Comparison of ENCODE assay signal across 25 mouse cellular contexts in the genomic region with DNA sequence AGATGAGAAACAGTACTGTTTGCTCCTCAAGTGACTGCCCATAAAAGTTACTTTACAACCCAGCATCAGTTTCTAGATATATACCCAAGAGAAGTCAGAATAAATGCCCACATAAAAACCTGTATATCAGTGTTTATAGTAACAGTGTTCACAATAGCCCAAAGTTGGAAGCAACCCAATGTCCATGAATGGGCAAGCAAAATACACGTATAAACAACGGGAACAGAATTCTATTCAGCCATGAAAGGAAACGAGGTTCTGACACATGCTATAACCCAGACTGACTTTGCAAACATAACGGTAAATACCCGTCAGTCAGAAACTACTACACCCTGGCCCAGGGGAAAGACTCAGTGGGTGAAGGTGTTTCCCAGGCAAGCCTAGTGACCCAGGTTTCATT. TPM values are rescaled to one million over a fixed set of nuclear protein-coding genes. Genes with fewer than 3 reads are reported as not detected.
DNase-seq lines count a peak whose midpoint lies in the region; ATAC-seq and TF ChIP-seq lines count a peak whose summit lies in the region.
"Had no signal": no experiment of that assay in that cellular context is flagged by ENCODE, and none has a peak within 500 bp of the region (broad histone marks: within the 10 kb centered on the region; RNA-seq: fewer than 3 reads in every experiment).

No protein-coding gene starts in this region.

- ATAC-seq in lung, embryonic 14.5 days (ENCODE audit: insufficient read depth) = no peak
- peak; percentile 35; the same call in 1 of the 2 replicates for ATAC-seq in lung, postnatal 0 days
- no peak for ATAC-seq in midbrain, embryonic 11.5 days (ENCODE audit: low FRiP score)
- ATAC-seq in midbrain, embryonic 15.5 days (replicated peaks) = no peak
- ATAC-seq in frontal cortex, adult (ENCODE audit: low TSS enrichment) = no peak
- ATAC-seq: activated CD4-positive, CD25-positive, alpha-beta regulatory T cell, adult 4 months; CD4-positive, CD25-positive, alpha-beta regulatory T cell, adult 4 months; forebrain, embryonic 13.5 days; Patski had no signal

- no peaks in the 10 kb centered on the region for H3K27me3 ChIP-seq in lung, embryonic 14.5 days (ENCODE audit: insufficient read depth, low read length)
- H3K27me3 ChIP-seq in lung, postnatal 0 days (replicated peaks; ENCODE audit: insufficient read depth, low read length) = no peaks in the 10 kb centered on the region
- H3K27me3 ChIP-seq in midbrain, embryonic 11.5 days (ENCODE audit: control insufficient read depth, insufficient read depth, low read length) = no peaks in the 10 kb centered on the region
- no peaks in the 10 kb centered on the region for H3K27me3 ChIP-seq in midbrain, embryonic 15.5 days (replicated peaks)
- H3K27me3 ChIP-seq: CH12.LX; embryonic facial prominence, embryonic 12.5 days; forebrain, embryonic 13.5 days; Patski had no signal

- no peak overlapping the region for H3K4me2 ChIP-seq in lung, embryonic 14.5 days
- no peak overlapping the region for H3K4me2 ChIP-seq in lung, postnatal 0 days (replicated peaks; ENCODE audit: low read depth, low read length)
- no peak overlapping the region for H3K4me2 ChIP-seq in midbrain, embryonic 11.5 days
- H3K4me2 ChIP-seq in midbrain, embryonic 15.5 days = no peak overlapping the region
- H3K4me2 ChIP-seq: embryonic facial prominence, embryonic 12.5 days; forebrain, embryonic 13.5 days had no signal

- no peaks in the 10 kb centered on the region for H3K9me3 ChIP-seq in lung, embryonic 14.5 days (ENCODE audit: low read depth, low read length)
- H3K9me3 ChIP-seq in lung, postnatal 0 days (ENCODE audit: low read length) = no peaks in the 10 kb centered on the region
- H3K9me3 ChIP-seq in midbrain, embryonic 11.5 days (ENCODE audit: control insufficient read depth, low read length) = no peaks in the 10 kb centered on the region
- H3K9me3 ChIP-seq in midbrain, embryonic 15.5 days = no peaks in the 10 kb centered on the region
- H3K9me3 ChIP-seq: embryonic facial prominence, embryonic 10.5 days; embryonic facial prominence, embryonic 12.5 days; forebrain, embryonic 13.5 days had no signal

- DNase-seq in lung, embryonic 14.5 days = peak; percentile 44
- DNase-seq in lung, adult 18-20 months = no peak
- DNase-seq in lung, postnatal 0 days (ENCODE audit: low spot score) = peak; percentile 51
- no peak for DNase-seq in lung, adult 2 months
- DNase-seq in midbrain, embryonic 11.5 days (ENCODE audit: low spot score, missing footprints) = peak; percentile 74
- DNase-seq: adrenal gland, adult 8-10 months; adrenal gland, postnatal 14 days; adrenal gland, postnatal 36 days; B cell, adult 2 months; cerebellum, adult 11-12 months; cerebellum, adult 2 months; cerebellum, adult 9-10 months; cerebellum, postnatal 10 days; cerebellum, postnatal 25 days had no signal

- no peak for TF ChIP-seq CTCF in lung, embryonic 14.5 days (IDR thresholded peaks at IDR 0.05; ENCODE audit: low read depth)
- TF ChIP-seq CTCF in lung, postnatal 0 days (IDR thresholded peaks at IDR 0.05) = no peak
- TF ChIP-seq CTCF in lung, adult 2 months (IDR thresholded peaks at IDR 0.05; ENCODE audit: insufficient read depth, low read length) = no peak

- TF ChIP-seq EP300 in lung, postnatal 0 days (IDR thresholded peaks at IDR 0.05) = peak; percentile 67

- no peak overlapping the region for H3K4me3 ChIP-seq in lung, embryonic 14.5 days (ENCODE audit: low read depth, low read length)
- no peak overlapping the region for H3K4me3 ChIP-seq in lung, postnatal 0 days (ENCODE audit: low read depth, low read length)
- no peak overlapping the region for H3K4me3 ChIP-seq in lung, adult 2 months (replicated peaks; ENCODE audit: extremely low read depth, low read depth, low read length)
- H3K4me3 ChIP-seq in midbrain, embryonic 11.5 days (ENCODE audit: low read depth, low read length) = no peak overlapping the region
- no peak overlapping the region for H3K4me3 ChIP-seq in midbrain, embryonic 15.5 days
- H3K4me3 ChIP-seq: embryonic facial prominence, embryonic 10.5 days; embryonic facial prominence, embryonic 12.5 days; forebrain, embryonic 13.5 days had no signal

- TF ChIP-seq POLR2A in lung, adult 2 months (IDR thresholded peaks at IDR 0.05; ENCODE audit: borderline replicate concordance, extremely low read depth, low read depth, low read length) = no peak

- no peak overlapping the region for H3K9ac ChIP-seq in lung, embryonic 14.5 days
- no peak overlapping the region for H3K9ac ChIP-seq in lung, postnatal 0 days (replicated peaks; ENCODE audit: low read depth)
- H3K9ac ChIP-seq in midbrain, embryonic 11.5 days (ENCODE audit: low read length) = no peak overlapping the region
- H3K9ac ChIP-seq in midbrain, embryonic 15.5 days = no peak overlapping the region
- H3K9ac ChIP-seq: embryonic facial prominence, embryonic 12.5 days; forebrain, embryonic 13.5 days had no signal

- no peaks in the 10 kb centered on the region for H3K36me3 ChIP-seq in lung, embryonic 14.5 days (ENCODE audit: insufficient read depth)
- no peaks in the 10 kb centered on the region for H3K36me3 ChIP-seq in lung, postnatal 0 days (ENCODE audit: insufficient read depth, low read length)
- H3K36me3 ChIP-seq in midbrain, embryonic 11.5 days (ENCODE audit: control insufficient read depth, insufficient read depth, low read length) = no peaks in the 10 kb centered on the region
- no peaks in the 10 kb centered on the region for H3K36me3 ChIP-seq in midbrain, embryonic 15.5 days (replicated peaks)
- H3K36me3 ChIP-seq: embryonic facial prominence, embryonic 10.5 days; embryonic facial prominence, embryonic 12.5 days; G1E had no signal

- 59% methylated on average over 5 of the region's 5 CpGs for WGBS in lung, embryonic 14.5 days
- 59% methylated on average over 5 of the region's 5 CpGs for WGBS in lung, postnatal 0 days
- 31% methylated on average over 5 of the region's 5 CpGs for WGBS in lung, adult 2 months
- 90% methylated on average over 5 of the region's 5 CpGs for WGBS in midbrain, embryonic 11.5 days
- 77% methylated on average over 5 of the region's 5 CpGs for WGBS in midbrain, embryonic 15.5 days

- H3K27ac ChIP-seq in lung, embryonic 14.5 days (ENCODE audit: low read depth) = no peak overlapping the region
- H3K27ac ChIP-seq in lung, postnatal 0 days (ENCODE audit: low read length) = no peak overlapping the region
- H3K27ac ChIP-seq in midbrain, embryonic 11.5 days (ENCODE audit: low read depth, low read length) = no peak overlapping the region
- no peak overlapping the region for H3K27ac ChIP-seq in midbrain, embryonic 15.5 days
- H3K27ac ChIP-seq: embryonic facial prominence, embryonic 10.5 days; embryonic facial prominence, embryonic 12.5 days; forebrain, embryonic 13.5 days had no signal

- no peaks in the 10 kb centered on the region; the same call in 1 of the 2 replicates for H3K4me1 ChIP-seq in lung, embryonic 14.5 days (ENCODE audit: insufficient read depth)
- peaks cover 6% of the 10 kb centered on the region; the same call in 1 of the 2 replicates for H3K4me1 ChIP-seq in lung, postnatal 0 days (ENCODE audit: insufficient read depth, low read depth, low read length)
- peaks cover 8% of the 10 kb centered on the region; the same call in 1 of the 2 replicates for H3K4me1 ChIP-seq in lung, adult 2 months (ENCODE audit: control insufficient read depth, insufficient read depth, low read length)
- no peaks in the 10 kb centered on the region for H3K4me1 ChIP-seq in midbrain, embryonic 11.5 days (ENCODE audit: control insufficient read depth, insufficient read depth, low read length)
- no peaks in the 10 kb centered on the region for H3K4me1 ChIP-seq in midbrain, embryonic 15.5 days
- H3K4me1 ChIP-seq: forebrain, embryonic 13.5 days had no signal

RNA-seq across cellular contexts. Expression of a gene that starts 1.8 kb away (rescaled TPM):
- 0.38 and 0.53 TPM in 2 replicates for polyA plus RNA-seq in lung, embryonic 14.5 days (2014; fragmentation: Nextera tagmentation; extraction: Ambion mirVana)
- polyA plus RNA-seq in lung, postnatal 0 days (2015; fragmentation: Nextera tagmentation; extraction: Ambion mirVana) = 0.42 and 1.6 TPM in 2 replicates
- polyA plus RNA-seq in lung, adult 2 months (2012; rRNA removed) = 0.15 TPM in 1 of 2 replicates, not detected in the other
- polyA plus RNA-seq in midbrain, embryonic 11.5 days (2014; fragmentation: Nextera tagmentation; extraction: Ambion mirVana) = not detected in 2 replicates
- not detected in 2 replicates for polyA plus RNA-seq in midbrain, embryonic 15.5 days (2015; fragmentation: Nextera tagmentation; extraction: Ambion mirVana)
- polyA plus RNA-seq: activated CD4-positive, CD25-positive, alpha-beta regulatory T cell, adult 4 months; CD4-positive, CD25-positive, alpha-beta regulatory T cell, adult 4 months; cerebellum, adult 2 months; embryonic facial prominence, embryonic 10.5 days; embryonic facial prominence, embryonic 12.5 days; forebrain, embryonic 11.5 days; forebrain, embryonic 13.5 days; G1E; Patski had no signal

RNA-seq across cellular contexts. Expression of a gene that starts 50.3 kb away (rescaled TPM):
- polyA plus RNA-seq in lung, embryonic 14.5 days (2014; fragmentation: Nextera tagmentation; extraction: Ambion mirVana) = 23.7 and 25.1 TPM in 2 replicates
- 127 and 136 TPM in 2 replicates for polyA plus RNA-seq in lung, postnatal 0 days (2015; fragmentation: Nextera tagmentation; extraction: Ambion mirVana)
- 105 and 215 TPM in 2 replicates for polyA plus RNA-seq in lung, adult 2 months (2012; rRNA removed)
- 5.9 and 6.4 TPM in 2 replicates for polyA plus RNA-seq in midbrain, embryonic 11.5 days (2014; fragmentation: Nextera tagmentation; extraction: Ambion mirVana)
- 7.3 and 7.6 TPM in 2 replicates for polyA plus RNA-seq in midbrain, embryonic 15.5 days (2015; fragmentation: Nextera tagmentation; extraction: Ambion mirVana)
- polyA plus RNA-seq: G1E had no signal

RNA-seq across cellular contexts. Expression of a gene that starts 57.9 kb away (rescaled TPM):
- polyA plus RNA-seq in lung, embryonic 14.5 days (2014; fragmentation: Nextera tagmentation; extraction: Ambion mirVana) = 6.0 and 7.7 TPM in 2 replicates
- polyA plus RNA-seq in lung, postnatal 0 days (2015; fragmentation: Nextera tagmentation; extraction: Ambion mirVana) = 2.9 and 5.5 TPM in 2 replicates
- polyA plus RNA-seq in lung, adult 2 months (2012; rRNA removed) = 1.4 TPM in 2 replicates
- polyA plus RNA-seq in midbrain, embryonic 11.5 days (2014; fragmentation: Nextera tagmentation; extraction: Ambion mirVana) = 0.16 and 0.48 TPM in 2 replicates
- 0.19 TPM in 1 of 2 replicates, not detected in the other for polyA plus RNA-seq in midbrain, embryonic 15.5 days (2015; fragmentation: Nextera tagmentation; extraction: Ambion mirVana)
- polyA plus RNA-seq: activated CD4-positive, CD25-positive, alpha-beta regulatory T cell, adult 4 months; CD4-positive, CD25-positive, alpha-beta regulatory T cell, adult 4 months; G1E had no signal

Comparison
In these comparisons a context has a peak if more than half of its experiments do, and no peak if none do; other contexts are left out.
1. DNase-seq: peak in lung, embryonic 14.5 days (single experiment), lung, postnatal 0 days (single experiment) and midbrain, embryonic 11.5 days (single experiment); none in lung, adult 18-20 months (0 of 2) and lung, adult 2 months (single experiment).